Mouse (Mus musculus): ENCODE results near the gene Smim9.
"Not testable (repeated sequence)": the region's sequence is repeated elsewhere in the genome, so short reads cannot be mapped to it uniquely, and the experiment has no call there.

The Smim9 gene

GRCm38 (mm10) chrX:75163670-75164069 is at the start of gene Smim9:
Gene Smim9, minus strand, starts transcription at chrX:75163770.
- no peak for DNase-seq (ENCODE audit: low spot score)

- DNase-seq (ENCODE audit: low spot score) = no peak
These were observed 7.9 kb downstream of the Smim9 start for GRCm38 (mm10) chrX:75155576-75156243.

GRCm38 (mm10) chrX:75152249-75152648 is 11.3 kb downstream of the Smim9 start:
- DNase-seq (ENCODE audit: low spot score) = no peak

GRCm38 (mm10) chrX:75150304-75150703 is 13.3 kb downstream of the Smim9 start:
- DNase-seq (ENCODE audit: low spot score) = no peak

- DNase-seq (ENCODE audit: low spot score) = no peak
These were observed 15.2 kb downstream of the Smim9 start for GRCm38 (mm10) chrX:75148414-75148813.

- DNase-seq (ENCODE audit: low spot score) = not testable (repeated sequence)
These were observed 20.4 kb downstream of the Smim9 start for GRCm38 (mm10) chrX:75143124-75143555.

GRCm38 (mm10) chrX:75138182-75138581 is 25.4 kb downstream of the Smim9 start:
- DNase-seq (ENCODE audit: low spot score) = no peak

GRCm38 (mm10) chrX:75137729-75138128 is 25.8 kb downstream of the Smim9 start:
- no peak for DNase-seq (ENCODE audit: low spot score)

- no peak for DNase-seq (ENCODE audit: low spot score)
These were observed 26.6 kb downstream of the Smim9 start for GRCm38 (mm10) chrX:75136938-75137337.

GRCm38 (mm10) chrX:75130467-75131160 is 33.0 kb downstream of the Smim9 start, which contains the start of gene Mpp1:
Gene Mpp1, minus strand, starts transcription at chrX:75131016.
- DNase-seq (ENCODE audit: low spot score) = peak; percentile 38

GRCm38 (mm10) chrX:75129474-75129873 is 34.1 kb downstream of the Smim9 start:
- DNase-seq (ENCODE audit: low spot score) = no peak

- DNase-seq (ENCODE audit: low spot score) = no peak
These were observed 35.1 kb downstream of the Smim9 start for GRCm38 (mm10) chrX:75128333-75128980.

- DNase-seq (ENCODE audit: low spot score) = no peak
These were observed 36.7 kb downstream of the Smim9 start for GRCm38 (mm10) chrX:75126893-75127292.

- DNase-seq (ENCODE audit: low spot score) = no peak
These were observed 38.0 kb downstream of the Smim9 start for GRCm38 (mm10) chrX:75125606-75126005.

GRCm38 (mm10) chrX:75115550-75115949 is 48.0 kb downstream of the Smim9 start:
- no peak for DNase-seq (ENCODE audit: low spot score)

GRCm38 (mm10) chrX:75102293-75102692 is 61.3 kb downstream of the Smim9 start:
- no peak for DNase-seq (ENCODE audit: low spot score)

- DNase-seq (ENCODE audit: low spot score) = no peak
These were observed 64.8 kb downstream of the Smim9 start for GRCm38 (mm10) chrX:75098799-75099198.

GRCm38 (mm10) chrX:75096163-75096770 is 67.3 kb downstream of the Smim9 start:
- no peak for DNase-seq (ENCODE audit: low spot score)

Data from ovary, postnatal 10 days (tissue).